Mouse (Mus musculus): ENCODE data around the gene Defb36. TPM values are rescaled to one million over a fixed set of nuclear protein-coding genes. Genes with fewer than 3 reads are reported as not detected.

The Defb36 gene
- not detected for total RNA-seq (2021)

DNA sequence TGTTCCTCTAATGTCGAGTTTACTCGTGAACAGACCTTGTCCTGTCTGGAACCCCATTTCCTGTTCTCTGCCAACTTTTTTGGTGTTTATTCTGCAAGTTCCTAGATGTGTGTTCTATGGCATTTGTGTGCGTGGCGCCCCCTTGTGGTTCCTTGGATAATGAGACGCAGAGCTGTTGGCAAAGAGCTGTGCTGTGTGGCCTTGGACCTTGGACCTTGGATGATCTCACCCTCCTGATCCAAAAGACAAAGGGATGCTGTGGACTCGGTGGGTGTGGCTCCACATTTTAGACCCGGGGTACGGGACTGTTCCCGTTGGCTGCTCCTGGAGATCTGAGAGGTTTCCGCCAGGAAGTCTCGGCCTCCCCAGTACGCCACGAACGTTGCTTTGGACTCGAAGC is at the start of gene Defb36:
Gene Defb36 (plus strand): TSS at position 271 of the 400 bp plus-strand sequence.
- intact Hi-C loops (cut with DNase I), result no loop called here
- DNase-seq (ENCODE audit: low spot score in 2 of 2), result no peak

DNA sequence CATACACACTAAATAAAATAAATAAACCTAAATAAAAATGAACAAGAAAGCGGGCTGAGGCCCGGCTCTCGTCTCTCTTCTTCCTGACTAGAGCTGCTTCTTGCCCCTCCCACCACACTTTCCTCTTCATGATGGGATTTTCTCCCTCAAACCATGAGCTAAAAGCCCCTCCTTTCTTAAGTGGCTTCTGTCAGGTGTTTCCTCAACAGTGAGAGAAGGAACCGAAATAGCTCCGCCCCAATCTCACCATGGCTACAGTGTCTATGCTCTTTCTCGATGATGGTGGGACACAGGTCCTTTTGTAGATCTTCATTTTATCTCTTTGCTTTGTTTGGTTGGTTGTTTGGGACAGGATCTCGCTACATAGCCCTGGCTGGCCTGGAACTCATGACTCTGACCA is 47.5 kb upstream of the Defb36 start:
- intact Hi-C loops (cut with DNase I), result no loop called here
- DNase-seq (ENCODE audit: low spot score in 2 of 2), result no peak

DNA sequence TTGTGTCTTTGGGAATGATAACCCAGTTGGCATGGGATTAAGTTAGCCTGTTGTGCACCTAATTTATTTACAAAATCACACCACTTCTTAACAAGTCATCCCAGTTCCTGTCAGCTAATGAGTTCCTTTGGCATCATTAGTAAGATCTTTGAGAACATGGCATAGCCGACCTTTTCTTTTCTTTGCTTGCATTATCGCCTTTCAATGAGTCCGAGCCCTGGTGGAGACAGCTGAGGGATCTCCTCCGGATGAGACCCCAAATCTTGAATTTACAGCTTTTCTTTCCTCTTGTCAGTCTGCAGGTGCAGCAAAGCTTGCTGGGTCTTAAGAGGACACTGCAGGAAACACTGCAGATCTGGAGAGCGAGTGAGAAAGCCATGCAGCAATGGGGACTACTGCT is 35.1 kb upstream of the Defb36 start, which contains the start of gene Gm17416:
Gene Gm17416 (plus strand): TSS at position 301 of the 400 bp plus-strand sequence.
- intact Hi-C loops (cut with DNase I), result no loop called here
- no peak for DNase-seq (ENCODE audit: low spot score in 2 of 2)

DNA sequence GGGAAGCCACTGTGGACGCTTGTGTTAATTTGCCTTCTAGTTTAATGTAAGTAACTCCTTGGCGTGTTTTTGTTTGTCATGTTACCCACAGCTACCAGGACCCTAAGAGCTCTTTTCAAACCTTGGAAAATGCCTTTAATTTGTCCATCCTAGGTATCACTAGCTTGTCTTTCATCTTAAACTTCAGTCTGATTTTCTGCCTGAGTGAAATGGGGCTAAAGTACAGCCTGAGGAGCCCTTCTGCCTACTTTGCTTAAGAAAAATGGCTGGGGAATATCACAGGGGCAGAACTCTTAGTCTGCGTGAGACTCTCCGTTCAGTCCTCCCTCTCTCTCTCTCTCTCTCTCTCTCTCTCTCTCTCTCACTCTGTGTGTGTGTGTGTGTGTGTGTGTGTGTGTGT is 34.2 kb upstream of the Defb36 start:
- DNase-seq (ENCODE audit: low spot score in 2 of 2), result no peak
- intact Hi-C loops (cut with DNase I), result no loop called here

DNA sequence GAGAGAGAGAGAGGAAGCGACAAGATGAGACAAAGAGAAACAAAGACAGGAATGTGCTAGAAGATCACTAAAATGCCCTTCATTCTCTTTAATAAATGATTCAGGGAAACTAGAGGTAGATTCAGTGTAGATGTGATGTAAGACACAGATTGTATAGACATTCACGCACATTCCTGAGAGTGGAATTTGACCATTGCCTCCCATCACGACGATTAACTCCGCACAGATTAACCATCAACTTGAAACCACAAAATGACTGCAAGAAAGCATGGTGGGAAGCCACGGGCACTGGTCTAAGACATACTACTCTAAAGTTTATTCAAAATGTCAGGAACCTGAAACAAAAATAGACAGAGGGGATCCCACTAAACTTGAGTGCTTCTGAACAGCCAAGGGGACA is 33.8 kb upstream of the Defb36 start:
- DNase-seq (ENCODE audit: low spot score in 2 of 2), result no peak
- intact Hi-C loops (cut with DNase I), result no loop called here

DNA sequence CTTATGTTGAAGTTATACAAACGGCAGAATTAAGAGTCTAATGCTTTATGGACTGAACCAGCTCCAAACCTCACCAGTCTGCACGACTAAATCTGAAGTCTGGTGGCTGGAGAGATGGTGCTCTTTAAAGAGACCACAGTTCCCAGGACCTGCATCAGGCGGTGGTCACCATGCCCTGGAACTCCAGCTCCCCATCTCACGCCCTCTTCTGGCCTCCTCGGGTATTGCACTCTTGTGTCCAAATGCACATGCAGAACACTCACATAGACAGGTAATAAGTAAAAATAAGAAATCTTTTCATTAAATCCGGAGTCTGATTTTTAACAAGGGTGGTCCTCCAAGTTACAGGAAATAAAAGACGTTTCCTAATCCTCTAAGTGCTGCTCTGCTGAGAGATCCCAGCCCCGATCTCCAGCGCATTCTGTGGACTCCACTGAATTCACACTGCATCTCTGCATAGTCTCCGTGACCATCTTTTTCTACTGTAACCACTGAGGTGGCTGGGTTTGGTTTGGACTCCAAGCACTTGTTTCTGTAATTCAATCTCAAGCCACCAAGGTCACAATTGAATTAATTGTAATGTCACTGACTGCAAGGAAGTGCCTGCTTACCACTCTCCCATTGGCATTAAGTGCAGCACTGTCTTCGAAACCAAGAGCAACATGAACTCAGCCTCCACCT is 31.9 kb upstream of the Defb36 start, which contains the start of gene Defb21:
Gene Defb21 (plus strand): TSS at position 631 of the 681 bp plus-strand sequence.
- intact Hi-C loops (cut with DNase I), result no loop called here
- no peak for DNase-seq (ENCODE audit: low spot score in 2 of 2)

DNA sequence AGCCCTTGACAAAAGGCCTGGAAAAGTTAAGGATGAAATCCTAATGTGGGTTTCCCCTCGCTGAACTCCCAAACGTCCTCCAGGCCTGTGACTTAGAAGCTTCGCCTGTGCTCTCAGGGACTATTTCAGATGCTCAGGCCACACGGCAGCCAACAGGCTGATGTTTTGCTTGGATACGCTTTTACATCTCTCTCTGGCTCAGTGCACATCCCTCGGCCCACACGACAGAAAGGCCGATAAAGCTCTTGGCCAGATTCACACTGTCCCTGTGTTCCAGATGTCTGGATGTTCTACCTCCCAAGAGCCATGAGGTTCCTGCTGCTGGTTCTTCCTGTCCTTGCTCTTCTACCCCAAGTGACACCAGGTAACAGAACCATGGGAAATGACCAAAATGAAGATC is 30.6 kb upstream of the Defb36 start:
- intact Hi-C loops (cut with DNase I), result no loop called here
- DNase-seq (ENCODE audit: low spot score in 2 of 2), result no peak

DNA sequence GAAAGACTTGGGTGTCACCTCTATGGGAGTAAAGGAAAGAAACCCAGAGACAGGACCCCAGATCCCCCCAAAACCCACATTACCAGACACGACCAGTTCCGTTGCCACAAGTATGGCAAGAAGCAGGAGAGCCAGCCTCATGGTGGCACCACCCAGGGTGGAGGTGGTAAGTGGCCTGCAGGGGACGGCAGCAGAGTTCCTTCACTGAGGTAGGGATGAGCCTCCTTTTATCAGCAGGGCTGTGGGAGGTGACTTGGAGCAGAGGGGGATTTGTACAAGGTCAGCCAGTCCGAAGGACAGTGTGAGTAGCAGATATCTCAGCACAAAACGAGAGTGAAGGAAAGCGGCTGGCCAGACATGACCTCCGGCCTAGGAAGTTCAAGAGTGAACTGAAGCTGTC is 24.0 kb upstream of the Defb36 start, which contains the start of gene Defb19:
Gene Defb19 (minus strand): TSS at position 206 of the 400 bp plus-strand sequence.
- intact Hi-C loops (cut with DNase I), result no loop called here
- no peak for DNase-seq (ENCODE audit: low spot score in 2 of 2)

DNA sequence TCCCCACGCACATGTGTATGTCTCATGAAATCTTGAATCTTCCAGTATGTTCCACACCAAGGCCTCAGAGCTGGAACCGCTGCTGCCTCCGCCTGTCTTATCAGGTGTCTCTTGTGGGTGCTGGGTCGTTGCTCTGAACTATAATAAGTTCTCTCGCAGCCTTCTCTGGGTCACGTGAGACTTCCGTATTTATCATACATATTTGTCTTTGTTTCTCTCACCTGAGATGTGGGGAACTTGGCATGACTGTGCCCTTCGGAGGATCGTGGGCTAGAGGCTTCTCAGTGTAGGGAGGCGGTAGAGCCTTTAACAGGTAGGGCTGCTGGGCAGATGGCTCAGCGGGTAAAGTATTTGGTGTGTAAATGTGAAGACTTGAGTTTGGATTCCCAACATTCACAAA is 23.5 kb upstream of the Defb36 start:
- DNase-seq (ENCODE audit: low spot score in 2 of 2), result no peak
- intact Hi-C loops (cut with DNase I), result no loop called here

DNA sequence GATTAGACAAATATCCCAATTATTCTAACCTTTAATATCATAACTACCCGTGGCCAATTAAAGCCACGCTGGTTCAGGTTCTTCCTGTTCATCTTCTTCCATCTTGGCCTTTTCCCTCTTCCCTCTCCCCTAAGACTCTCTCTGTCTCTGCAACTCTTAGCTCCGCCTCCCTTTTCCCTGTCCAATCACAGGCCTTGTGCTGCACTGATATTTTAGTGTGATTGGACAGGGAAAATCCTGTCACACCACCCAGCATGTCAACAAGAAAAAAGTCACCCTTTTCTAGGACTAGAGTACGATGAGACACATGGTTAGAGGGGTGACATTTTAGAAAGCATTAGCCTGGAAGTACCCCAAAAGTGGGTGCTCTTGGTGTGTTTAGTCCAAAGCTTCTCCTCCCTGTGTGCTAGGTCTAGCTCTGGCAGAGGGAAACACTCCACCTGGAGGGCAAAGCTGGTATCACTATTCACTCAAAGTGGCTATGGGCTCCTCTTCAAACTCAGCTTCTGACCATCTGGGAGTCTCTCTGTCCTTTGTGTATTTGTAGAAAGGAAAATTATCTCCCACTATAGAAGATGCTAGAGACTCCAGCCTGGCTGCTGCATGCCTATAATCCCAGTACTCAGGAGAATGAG is 17.1 kb upstream of the Defb36 start:
- intact Hi-C loops (cut with DNase I), result no loop called here

DNA sequence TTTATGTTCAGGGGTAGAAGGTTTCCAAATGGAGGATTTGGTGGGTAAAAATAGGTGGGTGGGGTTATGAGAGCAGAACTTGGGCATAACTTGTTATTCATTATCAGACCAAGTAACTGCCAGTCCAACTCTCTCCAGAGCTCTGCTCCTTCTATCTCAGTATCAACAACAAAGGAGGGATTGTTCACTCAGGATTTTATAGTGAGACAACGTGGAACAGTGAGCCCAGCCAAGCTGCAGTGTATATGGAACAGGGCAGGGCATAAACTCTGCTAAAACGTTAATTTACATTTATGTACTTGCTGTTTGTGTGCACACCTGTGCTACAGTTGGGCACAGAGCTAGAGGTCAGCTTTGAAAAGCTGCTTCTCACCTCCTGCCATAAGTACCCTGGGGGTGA is 15.7 kb upstream of the Defb36 start:
- no peak for DNase-seq (ENCODE audit: low spot score in 2 of 2)
- intact Hi-C loops (cut with DNase I), result no loop called here

More for the DNA sequence above, 17.1 kb upstream of the Defb36 start:
- no peak for DNase-seq (ENCODE audit: low spot score in 2 of 2)

DNA sequence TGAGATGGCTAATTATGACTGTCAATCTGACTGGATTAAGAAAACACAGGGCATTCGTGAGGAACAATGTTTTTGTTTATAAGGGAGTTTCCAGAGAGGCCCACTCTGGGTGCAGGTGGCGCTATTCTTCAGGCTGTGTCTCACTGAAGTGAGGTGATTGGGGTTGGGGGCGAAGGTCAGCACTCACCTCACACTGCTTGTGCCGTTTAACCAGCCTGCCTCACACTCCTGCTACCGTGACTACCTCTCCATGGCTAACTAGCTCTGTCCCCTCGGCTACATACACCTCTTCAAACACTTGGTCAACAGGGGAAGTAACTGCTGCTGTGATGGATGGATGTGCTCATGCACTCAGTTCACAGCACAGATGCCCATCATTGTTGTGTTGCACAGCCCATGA is 15.1 kb upstream of the Defb36 start:
- DNase-seq (ENCODE audit: low spot score in 2 of 2), result no peak
- intact Hi-C loops (cut with DNase I), result no loop called here

DNA sequence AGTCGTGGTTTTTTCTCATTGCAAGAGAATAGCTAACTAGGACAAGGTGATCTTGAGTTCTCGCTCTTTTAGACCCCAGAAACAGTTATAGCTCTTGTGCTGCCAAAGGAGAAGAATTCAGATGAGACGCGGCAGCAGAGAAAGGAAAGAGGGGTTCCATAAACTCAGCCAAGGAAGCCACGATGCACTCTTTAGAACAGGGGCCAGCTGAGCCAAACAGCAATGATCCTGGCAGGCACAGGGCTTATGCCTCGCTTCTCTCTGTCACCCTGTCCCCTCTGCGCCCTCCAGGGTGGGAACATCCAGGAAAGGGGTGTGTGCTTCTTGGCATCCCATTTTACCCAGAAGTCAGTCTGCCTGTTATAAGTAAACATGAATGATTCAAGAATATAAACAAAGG is 4.8 kb upstream of the Defb36 start, which contains the start of gene Defb45:
Gene Defb45 (minus strand): TSS at position 101 of the 400 bp plus-strand sequence.
- intact Hi-C loops (cut with DNase I), result no loop called here
- DNase-seq (ENCODE audit: low spot score in 2 of 2), result no peak

DNA sequence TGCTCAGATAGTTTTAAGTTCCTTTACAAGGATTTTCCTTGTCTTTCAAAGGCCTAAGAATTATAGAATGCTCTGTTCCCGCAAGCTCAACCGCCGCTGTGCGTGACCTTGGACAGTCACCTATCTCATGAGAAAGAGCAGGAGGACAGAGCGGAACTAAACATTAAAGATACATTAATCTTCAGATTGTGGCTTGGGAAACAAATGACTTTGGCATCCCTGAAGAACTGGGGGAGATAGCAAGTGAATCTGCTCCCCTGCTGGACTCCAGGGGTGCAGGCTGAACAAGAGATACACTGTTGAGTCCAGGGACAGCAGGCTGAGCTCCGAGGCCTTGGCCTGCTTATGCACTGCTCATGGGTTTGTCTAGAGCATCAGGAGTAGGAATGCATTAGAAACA is 4.1 kb upstream of the Defb36 start:
- no peak for DNase-seq (ENCODE audit: low spot score in 2 of 2)
- intact Hi-C loops (cut with DNase I), result no loop called here

DNA sequence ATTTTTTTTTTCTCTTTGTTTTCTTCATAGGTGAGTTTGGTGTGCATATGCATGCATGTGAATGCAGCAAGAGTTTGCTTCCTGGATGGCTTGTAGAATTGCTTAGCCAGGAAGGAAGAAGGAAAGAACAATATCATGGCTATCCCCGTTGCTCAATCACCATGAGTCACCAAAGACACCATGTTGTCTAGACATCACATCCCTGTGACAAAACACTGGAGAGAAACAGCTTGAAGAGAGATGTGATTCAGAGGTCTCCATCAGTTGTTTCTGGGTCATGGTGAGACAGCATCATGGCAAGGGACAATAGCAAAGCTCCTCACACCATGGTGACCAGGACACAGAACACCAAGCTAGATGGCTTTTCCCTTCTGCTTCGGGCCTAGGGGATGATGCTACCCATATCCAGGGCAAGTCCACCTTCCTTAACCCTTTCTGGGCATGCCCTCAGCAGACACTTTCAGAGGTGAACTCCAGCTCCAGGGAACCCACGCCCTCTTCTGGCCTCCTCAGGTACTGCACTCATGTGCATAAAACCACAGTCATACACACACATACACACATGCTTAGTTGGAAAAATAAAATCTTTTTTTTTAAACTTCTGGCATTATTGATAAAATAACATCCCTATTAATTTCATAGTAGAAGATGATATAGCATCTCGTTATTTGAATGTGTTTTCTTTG is 2.7 kb upstream of the Defb36 start:
- intact Hi-C loops (cut with DNase I), result no loop called here
- no peak for DNase-seq (ENCODE audit: low spot score in 2 of 2)

DNA sequence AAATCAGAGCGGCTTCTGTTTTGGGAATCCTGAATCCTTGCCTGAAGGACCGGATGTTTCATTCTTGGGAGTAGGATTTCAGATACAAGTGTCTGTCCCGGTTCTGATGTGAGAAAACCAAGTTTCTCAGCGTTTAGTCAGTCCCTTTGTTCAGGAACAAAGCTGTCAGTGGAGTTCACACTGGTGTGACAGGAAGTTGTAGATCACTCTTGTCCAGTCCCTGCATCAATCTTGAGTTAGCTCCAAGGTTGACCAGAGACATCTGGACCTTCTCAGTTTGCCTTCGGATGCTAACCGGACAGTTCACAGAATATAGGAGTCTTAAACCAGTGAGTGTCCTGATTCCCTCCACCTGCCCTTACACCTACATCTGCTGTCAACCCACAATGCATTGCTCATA is 3.6 kb downstream of the Defb36 start:
- intact Hi-C loops (cut with DNase I), result no loop called here
- no peak for DNase-seq (ENCODE audit: low spot score in 2 of 2)

DNA sequence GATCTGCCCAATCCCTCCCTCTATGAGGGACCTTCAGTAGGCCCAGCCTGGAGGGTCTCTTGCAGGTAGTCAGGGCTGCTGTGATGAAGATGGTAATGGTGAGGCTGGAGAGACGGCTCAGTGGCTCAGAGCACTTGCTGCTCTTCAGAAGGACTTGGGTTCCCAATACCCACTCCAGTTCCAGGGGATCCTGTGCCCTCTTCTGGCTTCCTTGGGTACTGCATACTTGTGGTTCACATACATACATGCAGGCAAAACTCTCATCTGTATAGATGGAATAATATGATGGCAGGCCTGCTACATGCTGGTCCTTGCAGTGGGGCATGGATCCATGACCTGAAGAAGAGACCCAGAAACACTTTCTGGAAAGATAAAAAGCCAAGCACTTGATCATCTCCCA is 4.6 kb downstream of the Defb36 start:
- DNase-seq (ENCODE audit: low spot score in 2 of 2), result no peak
- intact Hi-C loops (cut with DNase I), result no loop called here

DNA sequence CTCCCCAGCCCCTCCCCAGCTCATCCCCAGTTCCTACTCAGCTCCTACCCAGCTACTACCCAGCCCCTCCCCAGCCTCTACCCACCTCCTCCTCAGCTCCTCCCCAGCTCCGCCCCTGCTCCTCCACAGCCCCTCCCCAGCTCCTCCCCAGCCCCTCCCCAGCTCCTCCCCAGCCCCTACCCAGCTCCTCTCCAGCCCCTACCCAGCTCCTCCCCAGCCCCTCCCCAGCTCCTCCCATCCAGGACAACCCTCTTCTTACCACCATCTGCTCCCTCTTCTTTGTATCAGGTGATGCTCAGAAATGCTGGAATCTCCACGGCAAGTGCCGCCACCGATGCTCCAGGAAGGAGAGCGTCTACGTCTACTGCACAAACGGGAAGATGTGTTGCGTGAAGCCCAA is 8.1 kb downstream of the Defb36 start:
- intact Hi-C loops (cut with DNase I), result no loop called here
- DNase-seq (ENCODE audit: low spot score in 2 of 2), result no peak

DNA sequence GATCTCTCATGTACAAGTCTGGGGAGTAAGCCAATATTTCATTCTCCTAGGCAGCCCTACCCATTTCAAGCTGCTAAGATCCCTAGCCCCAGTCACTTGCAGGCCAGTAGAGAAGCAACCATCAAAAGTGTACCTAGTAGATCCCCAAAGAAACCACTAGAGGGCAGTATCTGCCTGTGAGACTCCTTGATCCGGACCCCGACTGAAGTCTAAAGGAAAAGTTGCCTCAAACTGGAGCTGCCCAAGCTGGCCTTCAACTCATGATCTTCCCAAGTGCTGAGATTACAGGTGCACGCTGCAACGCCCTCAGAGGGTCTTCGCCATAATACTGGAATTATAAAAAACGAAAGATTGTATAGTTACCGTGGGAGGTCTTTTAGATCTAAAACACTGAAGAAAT is 11.4 kb downstream of the Defb36 start:
- intact Hi-C loops (cut with DNase I), result loop anchor here (5.0 kb wide), 3 partner anchors 42 to 217 kb away; partner anchors contain the start of gene Bcl2l1
- DNase-seq (ENCODE audit: low spot score in 2 of 2), result peak; percentile 21 to 35

DNA sequence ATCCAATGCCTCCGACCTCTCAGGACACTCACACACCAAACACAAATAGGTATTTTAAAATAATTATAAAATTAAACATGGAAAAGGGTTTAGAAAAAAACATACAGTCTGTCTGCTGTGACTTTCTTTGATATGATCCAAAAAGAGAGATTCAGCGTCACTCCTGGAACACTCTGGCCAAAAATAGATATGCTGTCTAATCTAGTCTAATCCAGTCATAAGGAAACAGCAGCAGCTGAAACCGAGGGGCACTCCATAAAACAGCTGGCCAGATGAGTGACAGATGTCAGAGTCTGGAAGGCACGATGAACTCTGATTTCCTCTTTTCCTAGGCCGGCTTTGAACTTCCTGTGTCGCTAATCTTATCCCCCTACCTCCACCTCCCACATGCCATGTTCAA is 12.3 kb downstream of the Defb36 start:
- intact Hi-C loops (cut with DNase I), result loop anchor here (5.0 kb wide), 3 partner anchors 41 to 216 kb away; partner anchors contain the start of gene Bcl2l1
- DNase-seq (ENCODE audit: low spot score in 2 of 2), result no peak
